Mouse (Mus musculus) gastrocnemius, adult 2 months (tissue): ENCODE data around the gene Snx6. TPM values are rescaled to one million over a fixed set of nuclear protein-coding genes. Genes with fewer than 3 reads are reported as not detected.
A peak's percentile ranks its signal among the peaks of the same experiment; 100 is the strongest.
"Not testable (repeated sequence)": the region's sequence is repeated elsewhere in the genome, so short reads cannot be mapped to it uniquely, and the experiment has no call there.

Experiments
- DNase-seq: peaks from one replicate; pipeline ENCODE4 v3.0.0; 2022
- H3K27ac ChIP-seq: fragments of 200-600 bp; 2 replicates; pipeline ENCODE4 v1.8.1; 2022; ENCODE audit warnings: mild to moderate bottlenecking
- H3K4me3 ChIP-seq: fragments of 200-600 bp; 2 replicates; pipeline ENCODE4 v1.8.1; 2022; ENCODE audit warnings: mild to moderate bottlenecking, moderate library complexity
- CTCF ChIP-seq: fragments of 200-600 bp; IDR thresholded peaks from 2 replicates; pipeline ENCODE4 v1.8.1; 2022; ENCODE audit warnings: antibody characterized with exemption, mild to moderate bottlenecking, moderate library complexity
- intact Hi-C: fragments of 180-260 bp; cut with DNase I; formaldehyde crosslinking; loops from one replicate; pipeline ENCODE4 v1.15.1; 2025
- long read RNA-seq, 2 experiments: library from polyadenylated mRNA; stranded (forward); transcript quantifications; one replicate each; pipeline ENCODE4 v2.0.0; 2021
- total RNA-seq, 2 experiments: library from RNA; stranded (reverse); gene quantifications; 2 replicates each; pipeline ENCODE4 v1.2.3; 2021

Snx6 gene
- total RNA-seq: 10 to 100 TPM; 21.2 to 22.7 TPM
- long read RNA-seq, experiment 1, transcript Snx6-201 (14 exons, 1,928 nt): major isoform, 33 of 63 reads
- long read RNA-seq, experiment 1, partial matches to known transcripts: 11 of 63 reads
- long read RNA-seq, experiment 1, other reads (novel, unspliced or antisense): 19 of 63 reads
- long read RNA-seq, experiment 2, transcript Snx6-201 (14 exons, 1,928 nt): major isoform, 33 of 53 reads
- long read RNA-seq, experiment 2, partial matches to known transcripts: 11 of 53 reads
- long read RNA-seq, experiment 2, other reads (novel, unspliced or antisense): 9 of 53 reads

DNA sequence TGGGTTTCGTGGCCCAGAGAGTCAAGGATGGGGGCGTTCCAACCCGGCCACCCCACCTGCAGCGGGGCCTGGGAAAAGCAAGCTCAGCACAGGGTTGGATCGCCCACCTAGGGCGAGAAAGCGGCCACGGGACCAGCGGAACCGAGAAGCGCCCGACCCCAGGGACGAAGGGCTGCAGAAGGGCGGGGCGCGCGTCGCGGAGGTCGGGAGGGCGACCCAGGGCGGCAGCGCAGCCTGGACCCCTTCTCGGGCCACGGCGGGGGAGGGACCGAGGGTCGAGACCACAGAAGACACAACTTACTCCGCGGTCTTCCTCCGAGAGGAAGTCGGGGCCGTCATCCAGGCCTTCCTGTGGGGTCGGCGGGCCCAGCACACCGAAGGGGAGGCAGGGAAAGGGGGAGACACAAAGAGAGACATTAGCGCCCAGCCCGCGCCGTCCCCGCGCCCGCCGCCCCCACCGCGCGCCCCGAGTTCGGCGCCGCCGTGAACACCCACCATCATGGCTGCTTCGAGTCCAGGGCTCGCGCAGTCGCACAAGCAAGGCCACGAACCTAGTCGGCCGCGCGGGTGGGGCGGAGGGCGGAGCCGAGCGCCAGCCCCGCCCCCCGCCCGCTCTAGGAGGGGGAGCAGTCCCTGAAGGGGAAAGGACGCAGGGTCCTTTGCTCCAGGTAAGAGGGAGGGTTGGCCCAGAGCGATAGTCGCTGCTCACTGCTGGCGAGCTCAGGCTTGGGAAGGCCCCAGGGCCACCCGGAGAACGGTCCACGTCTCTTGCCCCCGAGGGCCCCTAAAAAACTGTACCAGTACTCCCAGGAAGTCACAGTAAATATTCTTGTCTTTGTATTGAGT lies at the start of gene Snx6:
TSS of gene Snx6 (minus strand) at position 551 of the 846 bp plus-strand sequence.
- Histone ChIP-seq H3K4me3 (peak within 1 kb of the TSS; percentile 86), H3K27ac (peak within 1 kb of the TSS; percentile 99)
- intact Hi-C loops: no loop called here
- no peak for TF ChIP-seq CTCF
- DNase-seq: peak; percentile 93

GRCm38 (mm10) chr12:54844415-54844814 lies 48.9 kb upstream of the Snx6 start:
- no peak for TF ChIP-seq CTCF
- Histone ChIP-seq H3K27ac (no peak overlapping the region), H3K4me3 (no peak overlapping the region)
- no peak for DNase-seq
- intact Hi-C loops: no loop called here

DNA sequence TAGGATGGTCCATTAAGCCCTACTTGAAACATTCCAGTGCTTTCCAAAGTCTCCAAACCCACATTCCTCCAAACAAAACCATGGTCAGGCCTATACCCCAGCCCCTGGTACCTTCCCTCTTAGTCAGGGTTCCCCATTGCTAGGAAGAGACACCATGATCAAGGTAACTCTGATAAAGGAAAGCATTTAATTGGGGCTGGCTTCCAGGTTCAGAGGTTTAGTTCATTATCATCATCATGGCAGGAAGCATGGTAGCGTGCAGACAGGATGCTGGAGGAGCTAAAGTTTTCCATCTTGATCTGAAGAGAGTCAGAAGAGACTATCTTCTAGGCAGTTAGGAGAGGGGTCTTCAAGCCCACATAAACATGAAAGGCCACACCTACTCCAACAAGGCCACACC lies 46.1 kb upstream of the Snx6 start:
- intact Hi-C loops: no loop called here
- Histone ChIP-seq H3K27ac (no peak overlapping the region), H3K4me3 (no peak overlapping the region)
- no peak for TF ChIP-seq CTCF
- no peak for DNase-seq

DNA sequence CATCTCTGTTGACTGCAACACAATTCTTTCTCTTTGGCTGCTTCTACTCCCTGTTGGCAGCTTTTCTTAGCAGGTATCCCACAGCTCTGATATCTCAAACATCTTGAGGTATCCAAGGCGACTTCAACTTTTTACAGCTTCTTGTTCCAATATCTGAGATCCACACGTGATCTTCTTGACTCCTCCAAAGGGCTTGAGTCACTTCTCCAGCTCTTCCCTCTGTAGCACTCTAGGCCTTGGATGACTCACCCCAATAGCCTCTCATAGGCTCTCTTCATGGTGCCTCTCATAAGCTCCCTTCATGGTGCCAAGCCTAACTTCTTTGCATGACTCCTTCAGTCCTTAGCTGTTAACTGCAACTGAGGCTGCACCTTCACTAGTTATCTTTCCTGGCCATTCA lies 44.3 kb upstream of the Snx6 start:
- DNase-seq: no peak
- Histone ChIP-seq H3K4me3 (no peak overlapping the region), H3K27ac (no peak overlapping the region)
- intact Hi-C loops: loop anchor here (10.0 kb wide), 1 partner anchor 145 kb away; the partner anchor contains the start of gene Gm20403
- TF ChIP-seq CTCF: no peak

- intact Hi-C loops: loop anchor here (10.0 kb wide), 1 partner anchor 146 kb away; the partner anchor contains the start of gene Gm20403
- Histone ChIP-seq H3K4me3 (no peak overlapping the region), H3K27ac (no peak overlapping the region)
- DNase-seq: no peak
- no peak for TF ChIP-seq CTCF
These were observed 43.4 kb upstream of the Snx6 start for GRCm38 (mm10) chr12:54838931-54839330.

DNA sequence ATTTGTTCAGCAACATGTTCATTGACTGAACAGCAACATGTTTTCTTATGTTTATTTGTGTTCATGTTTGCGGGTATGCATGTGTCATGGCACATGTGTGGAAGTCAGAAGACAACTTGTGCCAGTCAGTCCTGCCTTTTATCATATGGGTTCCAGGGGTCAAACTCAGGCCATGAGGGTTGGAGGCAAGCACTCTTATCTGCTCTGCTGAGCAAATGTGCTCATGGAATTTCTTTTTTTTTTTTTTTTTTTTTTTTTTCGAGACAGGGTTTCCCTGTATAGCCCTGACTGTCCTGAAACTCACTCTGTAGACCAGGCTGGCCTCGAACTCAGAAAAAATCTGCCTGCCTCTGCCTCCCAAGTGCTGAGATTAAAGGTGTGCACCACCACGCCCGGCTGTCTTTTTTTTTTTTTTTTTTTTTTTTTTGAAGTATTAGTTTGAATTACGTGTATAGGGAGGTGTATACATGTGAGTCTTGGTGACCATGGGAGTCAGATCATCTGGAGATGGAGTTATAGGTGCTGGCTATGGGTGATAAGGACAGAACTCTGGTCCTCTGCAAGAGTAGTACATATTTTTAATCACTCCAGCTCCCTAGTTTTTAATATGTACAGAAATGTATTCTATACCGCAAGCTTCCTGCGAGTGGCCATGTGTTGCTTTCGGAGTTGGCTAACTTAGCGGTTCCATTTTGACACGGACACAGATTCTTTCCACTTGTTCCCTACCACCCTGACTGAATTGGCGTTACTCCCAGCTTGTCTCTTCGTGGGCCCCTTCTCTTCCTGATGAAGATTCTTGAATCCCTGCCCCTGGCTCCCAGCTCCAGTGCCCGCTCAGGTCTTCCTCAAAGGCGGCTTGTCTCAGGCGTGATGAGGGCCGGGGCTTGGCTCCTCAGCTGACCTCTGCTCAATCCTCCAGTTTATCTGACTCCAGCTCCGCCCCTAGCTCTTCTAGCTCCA lies 40.4 kb upstream of the Snx6 start:
- peak; percentile 44 for DNase-seq
- Histone ChIP-seq H3K4me3 (peak overlapping the region; percentile 0), H3K27ac (peak overlapping the region; percentile 88)
- TF ChIP-seq CTCF: no peak
- intact Hi-C loops: loop anchor here (1.0 to 10.0 kb wide), 3 partner anchors 21 to 149 kb away; partner anchors contain the start of genes Cfl2 and Gm20403

- Histone ChIP-seq H3K27ac (peak overlapping the region; percentile 88), H3K4me3 (peak overlapping the region; percentile 69)
- no peak for TF ChIP-seq CTCF
- intact Hi-C loops: loop anchor here (1.0 to 10.0 kb wide), 3 partner anchors 22 to 150 kb away; partner anchors contain the start of genes Cfl2 and Gm20403
- DNase-seq: peak; percentile 91
These were observed 39.5 kb upstream of the Snx6 start for GRCm38 (mm10) chr12:54834925-54835447.

DNA sequence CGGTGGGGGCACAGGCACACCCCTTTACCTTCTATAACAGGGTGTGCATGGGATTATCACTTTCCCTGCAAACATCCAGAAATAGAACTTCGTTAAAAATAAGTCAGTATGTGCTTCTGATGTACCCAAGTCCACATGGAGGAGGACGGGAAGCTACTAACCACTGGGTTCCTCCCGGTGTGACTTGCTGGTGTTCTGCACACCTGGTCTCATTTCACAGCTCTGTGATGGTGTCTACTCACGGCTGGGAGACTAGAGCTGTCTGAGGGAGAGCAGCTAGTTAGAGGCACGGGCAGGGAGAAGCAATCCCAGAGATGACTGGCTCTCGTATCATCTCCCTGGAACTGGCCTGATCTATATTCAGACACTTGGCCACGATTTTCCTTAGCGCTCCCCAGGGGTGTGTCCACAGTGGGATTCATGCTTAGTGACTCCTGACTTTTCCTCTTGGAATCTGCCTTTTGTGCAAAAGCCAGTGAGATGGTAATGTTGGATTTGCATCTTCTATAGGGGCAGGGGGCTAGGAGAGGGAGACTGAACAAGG lies 38.4 kb upstream of the Snx6 start:
- H3K27ac ChIP-seq: peak overlapping the region; percentile 88
- peak; percentile 59 for DNase-seq
- peak overlapping the region; percentile 46 for H3K4me3 ChIP-seq
- TF ChIP-seq CTCF: no peak
- intact Hi-C loops: loop anchor here (2.0 to 10.0 kb wide), 2 partner anchors 29 to 151 kb away; partner anchors contain the start of genes Cfl2 and Gm20403

DNA sequence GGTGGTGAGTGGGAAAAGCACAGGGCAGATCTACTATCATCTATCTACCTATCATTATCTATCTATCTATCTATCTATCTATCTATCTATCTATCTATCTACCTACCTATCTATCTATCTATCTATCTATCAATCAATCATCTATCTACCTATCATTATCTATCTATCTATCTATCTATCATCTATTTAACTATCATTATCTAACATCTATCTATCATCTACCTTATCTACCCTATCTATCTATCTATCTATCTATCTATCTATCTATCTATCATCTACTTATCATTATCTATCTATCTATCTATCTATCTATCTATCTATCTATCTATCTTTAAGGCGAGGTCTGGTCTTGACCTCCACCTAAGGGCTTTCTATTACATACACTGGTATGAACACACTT lies 36.4 kb upstream of the Snx6 start:
- DNase-seq, H3K4me3 ChIP-seq, H3K27ac ChIP-seq: not testable (repeated sequence)
- intact Hi-C loops: loop anchor here (10.0 kb wide), 1 partner anchor 153 kb away; the partner anchor contains the start of gene Gm20403

- intact Hi-C loops: loop anchor here (1.0 to 10.0 kb wide), 2 partner anchors 49 to 154 kb away; partner anchors contain the start of gene Gm20403
- no peak overlapping the region for H3K4me3 ChIP-seq
- no peak overlapping the region for H3K27ac ChIP-seq
- peak; percentile 86 for DNase-seq
- peak; percentile 97 for TF ChIP-seq CTCF
These were observed 35.1 kb upstream of the Snx6 start for GRCm38 (mm10) chr12:54830574-54830973.

- TF ChIP-seq CTCF: no peak
- DNase-seq: no peak
- no peak overlapping the region for H3K27ac ChIP-seq
- intact Hi-C loops: loop anchor here (1.0 to 10.0 kb wide), 2 partner anchors 49 to 155 kb away; partner anchors contain the start of gene Gm20403
- no peak overlapping the region for H3K4me3 ChIP-seq
These were observed 34.4 kb upstream of the Snx6 start for GRCm38 (mm10) chr12:54829876-54830275.
